Mouse (Mus musculus): ENCODE results near the gene Bag2.

DNA sequence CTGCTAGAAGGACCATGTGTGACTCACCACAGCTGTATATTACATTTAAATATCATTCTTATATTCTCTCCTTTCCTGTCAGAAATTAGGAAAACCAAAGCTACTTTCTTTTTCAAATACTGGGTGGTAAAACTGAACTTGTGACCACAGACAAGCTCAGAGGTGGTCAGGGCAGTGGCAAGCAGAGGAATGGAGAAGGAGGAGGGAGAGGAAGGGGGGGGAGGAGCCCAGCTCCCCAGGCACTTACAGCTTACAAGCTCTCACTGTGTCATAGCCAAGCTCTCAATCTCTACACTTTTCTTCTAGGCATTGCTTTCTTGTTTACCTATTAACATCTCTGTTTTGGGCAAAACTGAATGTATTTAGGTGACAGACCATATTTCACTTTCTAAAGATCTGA, 11.2 kb upstream of the Bag2 start:
- TF ChIP-seq CTCF (IDR thresholded peaks at IDR 0.05) (no peak), EP300 (IDR thresholded peaks at IDR 0.05) (no peak)
